Mouse (Mus musculus) MEL (cell line): ENCODE data around the gene Sptbn4. TPM values are rescaled to one million over a fixed set of nuclear protein-coding genes. Genes with fewer than 3 reads are reported as not detected.

Experiments
- DNase-seq: peaks from one replicate; pipeline ENCODE4 v3.0.0; 2011; ENCODE audit warnings: low read depth, low spot score
- H3K27ac ChIP-seq: 2 replicates; pipeline ENCODE4 v1.5.1; 2012; ENCODE audit warnings: low read depth, mild to moderate bottlenecking, control low read depth, low read length, moderate library complexity; ENCODE audit not compliant: control insufficient read depth
- H3K27me3 ChIP-seq, 2 experiments: fragments of 150-350 bp in 1 of 2; sonication (generic) in 1 of 2; 2 replicates each; pipeline ENCODE4 v1.6.1; 2012; ENCODE audit warnings: low read length in 2 of 2, mild to moderate bottlenecking in 2 of 2, improper control_type of control experiment in 1 of 2, moderate library complexity in 1 of 2; ENCODE audit not compliant: insufficient read depth in 2 of 2, control insufficient read depth in 1 of 2
- H3K36me3 ChIP-seq, 2 experiments: 2 replicates each; pipeline ENCODE4 v1.6.1; 2012 to 2014; ENCODE audit warnings: low read length in 2 of 2, improper control_type of control experiment in 1 of 2, inconsistent platforms in 1 of 2, mild to moderate bottlenecking in 1 of 2; ENCODE audit not compliant: insufficient read depth in 2 of 2, control insufficient read depth in 1 of 2
- H3K4me1 ChIP-seq, 2 experiments: fragments of 150-350 bp in 1 of 2; sonication (generic) in 1 of 2; 2 replicates each; pipeline ENCODE4 v1.6.1; 2012; ENCODE audit warnings: low read length in 2 of 2, improper control_type of control experiment in 1 of 2, mild to moderate bottlenecking in 1 of 2; ENCODE audit not compliant: insufficient read depth in 2 of 2, control insufficient read depth in 1 of 2
- H3K4me3 ChIP-seq, 2 experiments: fragments of 150-350 bp in 1 of 2; sonication (generic) in 1 of 2; 2 replicates each; pipeline ENCODE4 v1.5.1; 2012; ENCODE audit warnings: low read depth in 2 of 2, low read length in 2 of 2, mild to moderate bottlenecking in 2 of 2, moderate library complexity in 2 of 2, control low read depth in 1 of 2, improper control_type of control experiment in 1 of 2; ENCODE audit not compliant: control insufficient read depth in 1 of 2, insufficient read depth in 1 of 2
- H3K79me2 ChIP-seq: 2 replicates; pipeline ENCODE4 v1.6.1; 2012; ENCODE audit warnings: mild to moderate bottlenecking, low read length, moderate library complexity; ENCODE audit not compliant: control insufficient read depth, poor library complexity, insufficient read depth
- H3K9ac ChIP-seq: 2 replicates; pipeline ENCODE4 v1.6.1; 2012; ENCODE audit warnings: low read depth, mild to moderate bottlenecking, control low read depth, low read length, moderate library complexity; ENCODE audit not compliant: control insufficient read depth, poor library complexity, severe bottlenecking
- H3K9me3 ChIP-seq: fragments of 150-350 bp; sonication (generic); replicated peaks from 2 replicates; pipeline ENCODE4 v1.6.1; 2012; ENCODE audit warnings: mild to moderate bottlenecking, low read length, improper control_type of control experiment, moderate library complexity; ENCODE audit not compliant: insufficient read depth
- CHD1 ChIP-seq: IDR thresholded peaks from 2 replicates; pipeline ENCODE4 v1.6.1; 2012; ENCODE audit warnings: low read depth, mild to moderate bottlenecking, inconsistent platforms, low read length, improper control_type of control experiment
- ELF1 ChIP-seq: IDR thresholded peaks from 2 replicates; pipeline ENCODE4 v1.6.1; 2014; ENCODE audit warnings: low read depth, mild to moderate bottlenecking, inconsistent platforms, low read length, improper control_type of control experiment, moderate library complexity
- EP300 ChIP-seq, 2 experiments: IDR thresholded peaks; 2 replicates each; pipeline ENCODE4 v1.6.1; 2011; ENCODE audit warnings: improper control_type of control experiment in 2 of 2, low read length in 2 of 2, low read depth in 1 of 2, mild to moderate bottlenecking in 1 of 2
- ETS1 ChIP-seq: IDR thresholded peaks from 2 replicates; pipeline ENCODE4 v1.6.1; 2012; ENCODE audit warnings: low read depth, mild to moderate bottlenecking, inconsistent platforms, low read length, improper control_type of control experiment, moderate library complexity
- GATA1 ChIP-seq: IDR thresholded peaks from 2 replicates; pipeline ENCODE4 v1.6.1; 2011; ENCODE audit warnings: low read depth, low read length, improper control_type of control experiment
- MAFK ChIP-seq: IDR thresholded peaks from 2 replicates; pipeline ENCODE4 v1.6.1; 2011; ENCODE audit warnings: low read depth, mild to moderate bottlenecking, low read length, improper control_type of control experiment, borderline replicate concordance
- MAX ChIP-seq: IDR thresholded peaks from 2 replicates; pipeline ENCODE4 v1.6.1; 2011; ENCODE audit warnings: low read length, improper control_type of control experiment
- MAZ ChIP-seq: IDR thresholded peaks from 2 replicates; pipeline ENCODE4 v1.6.1; 2012; ENCODE audit warnings: low read depth, mild to moderate bottlenecking, inconsistent platforms, low read length, improper control_type of control experiment
- MEF2A ChIP-seq: IDR thresholded peaks from 2 replicates; pipeline ENCODE4 v1.6.1; 2014; ENCODE audit warnings: low read depth, mild to moderate bottlenecking, inconsistent platforms, low read length, improper control_type of control experiment; ENCODE audit not compliant: poor library complexity, insufficient replicate concordance, severe bottlenecking; ENCODE audit errors: extremely low read depth
- MYB ChIP-seq: IDR thresholded peaks from 2 replicates; pipeline ENCODE4 v1.6.1; 2011; ENCODE audit warnings: mild to moderate bottlenecking, low read depth, low read length, improper control_type of control experiment
- NELFE ChIP-seq: IDR thresholded peaks from 2 replicates; pipeline ENCODE4 v1.6.1; 2011; ENCODE audit warnings: low read depth, low read length, improper control_type of control experiment
- NRF1 ChIP-seq: IDR thresholded peaks from 2 replicates; pipeline ENCODE4 v1.6.1; 2014; ENCODE audit warnings: low read depth, mild to moderate bottlenecking, inconsistent platforms, low read length, improper control_type of control experiment, moderate library complexity; ENCODE audit not compliant: poor library complexity, insufficient read depth, severe bottlenecking
- POLR2A ChIP-seq, 2 experiments: IDR thresholded peaks; 2 replicates each; pipeline ENCODE4 v1.6.1; 2011 to 2012; ENCODE audit warnings: low read length in 2 of 2, mild to moderate bottlenecking in 2 of 2, control low read depth in 1 of 2, improper control_type of control experiment in 1 of 2, low read depth in 1 of 2, moderate library complexity in 1 of 2; ENCODE audit not compliant: control insufficient read depth in 1 of 2, insufficient read depth in 1 of 2, poor library complexity in 1 of 2
- POLR2AphosphoS2 ChIP-seq: IDR thresholded peaks from 2 replicates; pipeline ENCODE4 v1.6.1; 2011; ENCODE audit warnings: low read length, improper control_type of control experiment
- POLR2AphosphoS5 ChIP-seq: IDR thresholded peaks from 2 replicates; pipeline ENCODE4 v1.6.1; 2012; ENCODE audit warnings: low read depth, borderline replicate concordance, mild to moderate bottlenecking, inconsistent platforms, low read length, moderate library complexity, mixed read lengths
- RAD21 ChIP-seq: IDR thresholded peaks from 2 replicates; pipeline ENCODE4 v1.6.1; 2011; ENCODE audit warnings: mild to moderate bottlenecking, low read depth, low read length, improper control_type of control experiment
- RCOR1 ChIP-seq: IDR thresholded peaks from 2 replicates; pipeline ENCODE4 v1.6.1; 2012; ENCODE audit warnings: low read depth, mild to moderate bottlenecking, inconsistent platforms, low read length, improper control_type of control experiment
- SMC3 ChIP-seq: IDR thresholded peaks from 2 replicates; pipeline ENCODE4 v1.6.1; 2011; ENCODE audit warnings: low read depth, low read length, improper control_type of control experiment
- TAL1 ChIP-seq: IDR thresholded peaks from 2 replicates; pipeline ENCODE4 v1.6.1; 2012; ENCODE audit warnings: mild to moderate bottlenecking, inconsistent platforms, low read length, moderate library complexity, mixed read lengths
- TBP ChIP-seq: IDR thresholded peaks from 2 replicates; pipeline ENCODE4 v1.8.0; 2011; ENCODE audit warnings: low read depth, low read length, improper control_type of control experiment
- TCF12 ChIP-seq: IDR thresholded peaks from 2 replicates; pipeline ENCODE4 v1.6.1; 2014; ENCODE audit warnings: low read depth, mild to moderate bottlenecking, inconsistent platforms, low read length, improper control_type of control experiment, moderate library complexity
- UBTF ChIP-seq: IDR thresholded peaks from 2 replicates; pipeline ENCODE4 v1.6.1; 2012; ENCODE audit warnings: low read depth, mild to moderate bottlenecking, inconsistent platforms, low read length, improper control_type of control experiment, moderate library complexity, borderline replicate concordance; ENCODE audit not compliant: insufficient read depth
- USF1 ChIP-seq: IDR thresholded peaks from 2 replicates; pipeline ENCODE4 v1.6.1; 2014; ENCODE audit warnings: low read depth, mild to moderate bottlenecking, inconsistent platforms, low read length, improper control_type of control experiment, moderate library complexity
- USF2 ChIP-seq, 2 experiments: IDR thresholded peaks; 2 replicates each; pipeline ENCODE4 v1.6.1; 2011 to 2012; ENCODE audit warnings: improper control_type of control experiment in 2 of 2, low read length in 2 of 2, borderline replicate concordance in 1 of 2, inconsistent platforms in 1 of 2, low read depth in 1 of 2, mild to moderate bottlenecking in 1 of 2; ENCODE audit not compliant: insufficient read depth in 1 of 2
- ZC3H11A ChIP-seq: IDR thresholded peaks from 2 replicates; pipeline ENCODE4 v1.6.1; 2012; ENCODE audit warnings: low read depth, mild to moderate bottlenecking, inconsistent platforms, low read length, improper control_type of control experiment
- polyA plus RNA-seq, 2 experiments: library from polyadenylated mRNA; stranded (reverse) in 1 of 2; unstranded in 1 of 2; fragments of >175 nt in 1 of 2; fragments of >200 nt in 1 of 2; gene quantifications; 2 replicates each; pipeline versions ENCODE4 v1.2.1 to v1.2.4; 2012; ENCODE audit warnings: low replicate concordance in 2 of 2, low read depth in 1 of 2; ENCODE audit not compliant: insufficient read length in 2 of 2, insufficient read depth in 1 of 2, missing spikeins in 1 of 2
- total RNA-seq: library from RNA; depleted of rRNA; stranded (reverse); fragments of 300-350 nt; gene quantifications from 2 replicates; pipeline ENCODE4 v1.2.3, GENCODE M21; 2012

The Sptbn4 gene
- total and polyA plus RNA-seq, 3 experiments = 0.19 to 0.68 TPM; not detected in 1

GRCm38 (mm10) chr7:27323001-27323400 lies 124.5 kb downstream of the Sptbn4 start:
- no peak for DNase-seq

GRCm38 (mm10) chr7:27322291-27322690 lies 125.2 kb downstream of the Sptbn4 start:
- Histone ChIP-seq H3K79me2 (no peaks in the 10 kb centered on the region), H3K4me3 (no peak overlapping the region), H3K9me3 (no peaks in the 10 kb centered on the region), H3K27me3 (no peaks in the 10 kb centered on the region), H3K9ac (no peak overlapping the region), H3K27ac (no peak overlapping the region), H3K36me3 (no peaks in the 10 kb centered on the region), H3K4me1 (no peaks in the 10 kb centered on the region)
- no peak for TF ChIP-seq TAL1
- no peak for DNase-seq

More at GRCm38 (mm10) chr7:27323001-27323400, 124.5 kb downstream of the Sptbn4 start:
- Histone ChIP-seq H3K9ac (no peak overlapping the region), H3K27ac (no peak overlapping the region), H3K4me3 (no peak overlapping the region), H3K79me2 (no peaks in the 10 kb centered on the region), H3K36me3 (no peaks in the 10 kb centered on the region), H3K9me3 (no peaks in the 10 kb centered on the region), H3K4me1 (no peaks in the 10 kb centered on the region), H3K27me3 (no peaks in the 10 kb centered on the region)
- no peak for TF ChIP-seq EP300 (IDR thresholded peaks at IDR 0.05; ENCODE audit: low read depth in 1 of 2, low read length in 2 of 2)
- no peak for TF ChIP-seq SMC3
- no peak for TF ChIP-seq NRF1
- no peak for TF ChIP-seq TBP
- TF ChIP-seq TAL1 = no peak
- no peak for TF ChIP-seq UBTF
- TF ChIP-seq MEF2A = no peak
- no peak for TF ChIP-seq GATA1
- TF ChIP-seq RAD21 = no peak
- no peak for TF ChIP-seq ELF1

- H3K36me3 ChIP-seq = no peaks in the 10 kb centered on the region
- no peak overlapping the region for H3K27ac ChIP-seq
- H3K27me3 ChIP-seq = no peaks in the 10 kb centered on the region
- H3K9me3 ChIP-seq = no peaks in the 10 kb centered on the region
- DNase-seq = no peak
- no peaks in the 10 kb centered on the region for H3K79me2 ChIP-seq
- H3K4me1 ChIP-seq = no peaks in the 10 kb centered on the region
- no peak overlapping the region for H3K9ac ChIP-seq
- H3K4me3 ChIP-seq = no peak overlapping the region
- TF ChIP-seq USF2 (IDR thresholded peaks at IDR 0.05; ENCODE audit: borderline replicate concordance in 1 of 2, insufficient read depth in 1 of 2, low read depth in 1 of 2, low read length in 2 of 2) (no peak), POLR2A (IDR thresholded peaks at IDR 0.05; ENCODE audit: control insufficient read depth in 1 of 2, insufficient read depth in 1 of 2, low read depth in 1 of 2, low read length in 2 of 2, poor library complexity in 1 of 2) (no peak), CHD1 (no peak), ZC3H11A (no peak), POLR2AphosphoS2 (no peak), RCOR1 (no peak), USF1 (no peak), EP300 (IDR thresholded peaks at IDR 0.05; ENCODE audit: low read depth in 1 of 2, low read length in 2 of 2) (no peak), RAD21 (no peak), ETS1 (no peak), MAFK (no peak), UBTF (no peak), NELFE (no peak), MYB (no peak), MAX (no peak), POLR2AphosphoS5 (no peak), TCF12 (no peak), MAZ (no peak)
Observed at GRCm38 (mm10) chr7:27319411-27319810, 128.1 kb downstream of the Sptbn4 start.
